Comparison of ENCODE assay signal across 27 mouse cellular contexts in the genomic region with DNA sequence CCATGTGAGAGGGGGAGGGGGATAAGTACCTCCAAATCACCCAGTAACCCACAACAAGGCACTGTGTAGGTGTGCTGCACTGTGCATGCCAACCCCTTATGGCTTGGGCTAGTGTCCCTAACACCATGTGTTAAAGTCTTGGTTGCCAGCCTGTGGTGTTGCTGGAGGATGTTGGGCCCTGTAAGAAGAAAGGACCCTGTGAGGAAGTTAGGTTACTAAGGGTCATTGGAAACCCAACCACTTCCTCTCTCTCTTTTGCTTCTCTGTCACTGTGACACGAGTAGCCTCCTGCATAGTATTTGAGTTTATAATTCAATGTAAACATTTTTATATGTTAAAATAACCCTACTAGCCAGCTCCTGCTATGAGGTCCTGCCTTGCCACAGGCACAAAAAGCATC. TPM values are rescaled to one million over a fixed set of nuclear protein-coding genes. Genes with fewer than 3 reads are reported as not detected.
A peak's percentile ranks its signal among the peaks of the same experiment; 100 is the strongest.
DNase-seq lines count a peak whose midpoint lies in the region; ATAC-seq and TF ChIP-seq lines count a peak whose summit lies in the region.
"Had no signal": no experiment of that assay in that cellular context is flagged by ENCODE, and none has a peak within 500 bp of the region (broad histone marks: within the 10 kb centered on the region; RNA-seq: fewer than 3 reads in every experiment).

No protein-coding gene starts in this region.

- H3K27me3 ChIP-seq in lung, postnatal 0 days (replicated peaks; ENCODE audit: insufficient read depth, low read length) = no peaks in the 10 kb centered on the region
- H3K27me3 ChIP-seq: embryonic facial prominence, embryonic 12.5 days; limb, embryonic 15.5 days; midbrain, embryonic 12.5 days; neural tube, embryonic 12.5 days had no signal

- no peaks in the 10 kb centered on the region for H3K9me3 ChIP-seq in lung, postnatal 0 days (ENCODE audit: low read length)
- H3K9me3 ChIP-seq: embryonic facial prominence, embryonic 12.5 days; hindbrain, embryonic 10.5 days; limb, embryonic 15.5 days; midbrain, embryonic 12.5 days; neural tube, embryonic 12.5 days had no signal

- no peak overlapping the region for H3K27ac ChIP-seq in lung, postnatal 0 days (ENCODE audit: low read length)
- peak overlapping the region; percentile 80 for H3K27ac ChIP-seq in macrophage
- H3K27ac ChIP-seq: embryonic facial prominence, embryonic 12.5 days; hindbrain, embryonic 10.5 days; left cerebral cortex, adult 2 months; limb, embryonic 15.5 days; liver, embryonic 14.5 days; midbrain, embryonic 12.5 days; neural tube, embryonic 12.5 days had no signal

- no peak overlapping the region for H3K4me3 ChIP-seq in lung, postnatal 0 days (ENCODE audit: low read depth, low read length)
- H3K4me3 ChIP-seq in macrophage (ENCODE audit: inconsistent target) = no peak overlapping the region
- H3K4me3 ChIP-seq: embryonic facial prominence, embryonic 12.5 days; hindbrain, embryonic 10.5 days; left cerebral cortex, adult 2 months; limb, embryonic 15.5 days; midbrain, embryonic 12.5 days; neural tube, embryonic 12.5 days had no signal

- no peaks in the 10 kb centered on the region; the same call in 1 of the 2 replicates for H3K4me1 ChIP-seq in lung, postnatal 0 days (ENCODE audit: insufficient read depth, low read depth, low read length)
- H3K4me1 ChIP-seq: neural tube, embryonic 12.5 days had no signal

- 36% methylated on average over 1 of the region's 1 CpGs for WGBS in lung, postnatal 0 days
- WGBS in macrophage (ENCODE audit: missing documents) = 0% methylated on average over 1 of the region's 1 CpGs

- H3K79me2 ChIP-seq in macrophage (ENCODE audit: inconsistent target) = peaks cover 16% of the 10 kb centered on the region

- no peak for TF ChIP-seq CTCF in lung, postnatal 0 days (IDR thresholded peaks at IDR 0.05)

- no peak overlapping the region for H3K4me2 ChIP-seq in lung, postnatal 0 days (replicated peaks; ENCODE audit: low read depth, low read length)
- H3K4me2 ChIP-seq: embryonic facial prominence, embryonic 12.5 days; limb, embryonic 15.5 days; lung, embryonic 14.5 days; midbrain, embryonic 12.5 days; neural tube, embryonic 12.5 days had no signal

- peak; percentile 12 for DNase-seq in lung, postnatal 0 days (ENCODE audit: low spot score)
- DNase-seq in lung, postnatal 4 days = no peak
- peak; percentile 23 to 52 for DNase-seq in natural killer cell, adult 2 months (ENCODE audit: low spot score in 2 of 2)
- no peak for DNase-seq in kidney, postnatal 36 days
- DNase-seq in gastrocnemius, postnatal 25 days = no peak
- no peak for DNase-seq in heart, postnatal 10 days
- DNase-seq: adrenal gland, postnatal 14 days; cerebellum, adult 8-10 months; gastrocnemius, postnatal 36 days; layer of hippocampus, adult 9-11 months; left cerebral cortex, postnatal 4 days; lung, embryonic 14.5 days; lung, postnatal 36 days; retina, postnatal 1 day; right cerebral cortex, postnatal 25 days; thymus, postnatal 14 days had no signal

- ATAC-seq in lung, postnatal 0 days = no peak
- peak; percentile 21 for ATAC-seq in activated CD4-positive, CD25-positive, alpha-beta regulatory T cell, adult 4 months
- ATAC-seq: hindbrain, embryonic 16.5 days; intestine, postnatal 0 days had no signal

- no peak for TF ChIP-seq EP300 in lung, postnatal 0 days (IDR thresholded peaks at IDR 0.05)

- no peak overlapping the region for H3K9ac ChIP-seq in lung, postnatal 0 days (replicated peaks; ENCODE audit: low read depth)
- H3K9ac ChIP-seq: embryonic facial prominence, embryonic 12.5 days; limb, embryonic 15.5 days; liver, embryonic 14.5 days; lung, embryonic 14.5 days; midbrain, embryonic 12.5 days; neural tube, embryonic 12.5 days had no signal

- H3K36me3 ChIP-seq in lung, postnatal 0 days (ENCODE audit: insufficient read depth, low read length) = no peaks in the 10 kb centered on the region
- no peaks in the 10 kb centered on the region for H3K36me3 ChIP-seq in macrophage (ENCODE audit: inconsistent target)
- H3K36me3 ChIP-seq: embryonic facial prominence, embryonic 12.5 days; hindbrain, embryonic 10.5 days; limb, embryonic 15.5 days; midbrain, embryonic 12.5 days; neural tube, embryonic 12.5 days had no signal

- intact Hi-C loops in heart, postnatal 10 days (cut with DNase I) = no loop called here

RNA-seq across cellular contexts. Expression of a gene that starts 3.0 kb away (rescaled TPM):
- 66.9 and 74.8 TPM in 2 replicates for polyA plus RNA-seq in lung, postnatal 0 days (2015; fragmentation: Nextera tagmentation; extraction: Ambion mirVana)
- 100 to 1,000 TPM; 109 to 114 TPM for polyA plus RNA-seq in activated CD4-positive, CD25-positive, alpha-beta regulatory T cell, adult 4 months (2017; shearing (Covaris generic))
- 10 to 100 TPM in 21 of 26 experiments, 1 to 10 TPM in 5; 5.5 to 52.7 (median 25.7) TPM for total RNA-seq in macrophage (2018; cell fraction: chromatin; rRNA removed)
- total RNA-seq in macrophage (2018; cell fraction: cytosol; rRNA removed) = 100 to 1,000 TPM in 3 of 26 experiments, 10 to 100 TPM in 23; 57.7 to 117 (median 89.4) TPM
- 100 to 1,000 TPM in 2 of 26 experiments, 10 to 100 TPM in 24; 14.2 to 136 (median 72.7) TPM for total RNA-seq in macrophage (2018; cell fraction: nucleus; rRNA removed)
- 74.2 to 155 TPM (median 79.4 TPM) in 3 replicates for polyA plus RNA-seq in macrophage (2018)
- total RNA-seq in gastrocnemius, postnatal 25 days (2021) = 10 to 100 TPM; 12.9 to 17.4 TPM
- total RNA-seq in heart, postnatal 10 days (2021) = 10 to 100 TPM; 33.4 to 36.7 TPM

Comparison
In these comparisons a context has a peak if more than half of its experiments do, and no peak if none do; other contexts are left out.
1. DNase-seq: peak in lung, postnatal 0 days (single experiment) and natural killer cell, adult 2 months (2 of 2); none in lung, postnatal 4 days (0 of 2), kidney, postnatal 36 days (0 of 2), gastrocnemius, postnatal 25 days (single experiment) and heart, postnatal 10 days (0 of 2).